Mouse (Mus musculus): ENCODE results near the gene E130116L18Rik. TPM values are rescaled to one million over a fixed set of nuclear protein-coding genes. Genes with fewer than 3 reads are reported as not detected.
"Not testable (repeated sequence)": the region's sequence is repeated elsewhere in the genome, so short reads cannot be mapped to it uniquely, and the experiment has no call there.

E130116L18Rik gene
- polyA plus RNA-seq, 1 experiment from 2014 or later, result not detected

GRCm38 (mm10) chr5:25177937-25178336 lies 45.0 kb downstream of the E130116L18Rik start:
- not testable (repeated sequence) for H3K27me3 ChIP-seq (ENCODE audit: control insufficient read depth, insufficient read depth, low read length); H3K4me1 ChIP-seq (replicated peaks; ENCODE audit: control insufficient read depth, insufficient read depth, low read length); H3K27ac ChIP-seq (ENCODE audit: low read depth, low read length); H3K4me3 ChIP-seq (ENCODE audit: low read depth, low read length); H3K4me2 ChIP-seq (ENCODE audit: low read depth, low read length, severe bottlenecking); H3K9me3 ChIP-seq (ENCODE audit: control insufficient read depth, low read length); H3K36me3 ChIP-seq (ENCODE audit: control insufficient read depth, insufficient read depth, low read length); ATAC-seq (replicated peaks; ENCODE audit: low FRiP score); DNase-seq (ENCODE audit: low spot score); H3K9ac ChIP-seq (ENCODE audit: low read length)
- WGBS, result 92% methylated on average over 5 of the region's 5 CpGs

Other genes with a start within 250 kb of the E130116L18Rik start
- 51.9 and 54.4 TPM in 2 replicates for gene Prkag2, start 122.5 kb downstream of the E130116L18Rik start, polyA plus RNA-seq (2014; fragmentation: Nextera tagmentation; extraction: Ambion mirVana)
- not detected in 2 replicates for gene Galntl5, start 41.7 kb downstream of the E130116L18Rik start, polyA plus RNA-seq (2014; fragmentation: Nextera tagmentation; extraction: Ambion mirVana)
- 37.0 and 37.3 TPM in 2 replicates for gene Galnt11, start 1.2 kb downstream of the E130116L18Rik start, polyA plus RNA-seq (2014; fragmentation: Nextera tagmentation; extraction: Ambion mirVana)

Data from forebrain, embryonic 11.5 days (tissue).